Comparison of ENCODE assay signal across 8 mouse cellular contexts in genomic region chr6:97005038-97005437, GRCm38 (mm10). TPM values are rescaled to one million over a fixed set of nuclear protein-coding genes. Genes with fewer than 3 reads are reported as not detected.
DNase-seq lines count a peak whose midpoint lies in the region; ATAC-seq lines count a peak whose summit lies in the region.

No protein-coding gene starts in this region.

- DNase-seq in frontal cortex, postnatal 25 days (ENCODE audit: low spot score in 2 of 2): peak; percentile 16 to 17
- peak; percentile 26 for DNase-seq in thymus, postnatal 0 days (ENCODE audit: low spot score)
- no peak for DNase-seq in thymus, postnatal 36 days
- DNase-seq in embryo, embryonic 11.5 days (ENCODE audit: low read depth, low spot score): peak; percentile 8
- peak; percentile 23 to 48 for DNase-seq in left cerebral cortex, adult 18-20 months (ENCODE audit: low spot score in 2 of 2)
- DNase-seq in right cerebral cortex, postnatal 10 days (ENCODE audit: low spot score in 2 of 2): peak; percentile 40 to 68

- no peaks in the 10 kb centered on the region for H3K27me3 ChIP-seq in midbrain, embryonic 16.5 days (ENCODE audit: control insufficient read depth, insufficient read depth, low read depth, low read length)

- H3K4me2 ChIP-seq in midbrain, embryonic 16.5 days (ENCODE audit: low read length): no peak overlapping the region

- H3K4me1 ChIP-seq in midbrain, embryonic 16.5 days (ENCODE audit: control insufficient read depth, insufficient read depth, low read length): no peaks in the 10 kb centered on the region

- H3K9me3 ChIP-seq in midbrain, embryonic 16.5 days (replicated peaks; ENCODE audit: control insufficient read depth, low read length, poor library complexity, severe bottlenecking): no peaks in the 10 kb centered on the region

- H3K9ac ChIP-seq in midbrain, embryonic 16.5 days (ENCODE audit: low read depth, low read length): no peak overlapping the region

- ATAC-seq in frontal cortex, adult (ENCODE audit: low TSS enrichment): no peak
- ATAC-seq in midbrain, embryonic 16.5 days: no peak

- WGBS in midbrain, embryonic 16.5 days: 19% methylated on average over 11 of the region's 11 CpGs

- H3K27ac ChIP-seq in midbrain, embryonic 16.5 days (ENCODE audit: low read length): no peak overlapping the region

- no peaks in the 10 kb centered on the region for H3K36me3 ChIP-seq in midbrain, embryonic 16.5 days (ENCODE audit: control insufficient read depth, insufficient read depth, low read length)

- H3K4me3 ChIP-seq in midbrain, embryonic 16.5 days (ENCODE audit: low read depth, low read length): no peak overlapping the region

RNA-seq across cellular contexts. Expression of gene Fam19a4, which starts 55.2 kb away (rescaled TPM):
- 0.88 and 1.1 TPM in 2 replicates for polyA plus RNA-seq in thymus, postnatal 0 days (2015; fragmentation: Nextera tagmentation; extraction: Ambion mirVana)
- under 1 TPM; 0.30 to 0.40 TPM for total RNA-seq in left cerebral cortex, adult 18-20 months (2021)
- polyA plus RNA-seq in midbrain, embryonic 16.5 days (2015; fragmentation: Nextera tagmentation; extraction: Ambion mirVana): 6.5 and 7.3 TPM in 2 replicates

Comparison
In these comparisons a context has a peak if more than half of its experiments do, and no peak if none do; other contexts are left out.
1. DNase-seq: peak in frontal cortex, postnatal 25 days (2 of 2), thymus, postnatal 0 days (single experiment), embryo, embryonic 11.5 days (single experiment), left cerebral cortex, adult 18-20 months (2 of 2) and right cerebral cortex, postnatal 10 days (2 of 2); none in thymus, postnatal 36 days (0 of 2).